Mouse (Mus musculus) frontal cortex, postnatal 36 days (tissue): ENCODE measurements around the gene Herc4.
A peak's percentile ranks its signal among the peaks of the same experiment; 100 is the strongest.

ENCODE experiments used
- DNase-seq, 2 experiments: peaks; one replicate each; pipeline ENCODE4 v3.0.0; 2022; ENCODE audit warnings: low spot score in 2 of 2

The Herc4 gene

GRCm38 (mm10) chr10:63243493-63244054 lies at the start of gene Herc4:
Gene Herc4, plus strand, starts transcription at chr10:63243810.
- peak; percentile 93 to 94 for DNase-seq

DNA sequence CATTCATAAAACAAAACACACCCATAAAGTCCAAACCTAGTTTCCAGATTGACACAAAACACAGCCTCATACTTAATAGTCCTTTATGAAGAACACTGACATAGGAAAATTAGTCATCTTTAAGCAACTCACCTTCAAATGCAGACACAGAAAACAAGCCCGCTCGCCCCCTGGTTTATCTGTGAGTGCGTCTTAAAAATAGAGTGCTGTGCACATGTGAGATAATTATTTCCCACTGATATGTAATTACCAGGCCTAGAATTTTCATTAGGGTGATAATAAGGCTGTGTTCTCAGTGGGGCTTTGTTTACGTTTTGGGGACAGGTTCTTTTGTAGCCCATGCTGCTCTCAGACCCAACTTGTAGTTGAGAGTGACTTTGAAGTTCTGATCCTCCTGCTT lies 44.6 kb upstream of the Herc4 start:
- DNase-seq = no peak

DNA sequence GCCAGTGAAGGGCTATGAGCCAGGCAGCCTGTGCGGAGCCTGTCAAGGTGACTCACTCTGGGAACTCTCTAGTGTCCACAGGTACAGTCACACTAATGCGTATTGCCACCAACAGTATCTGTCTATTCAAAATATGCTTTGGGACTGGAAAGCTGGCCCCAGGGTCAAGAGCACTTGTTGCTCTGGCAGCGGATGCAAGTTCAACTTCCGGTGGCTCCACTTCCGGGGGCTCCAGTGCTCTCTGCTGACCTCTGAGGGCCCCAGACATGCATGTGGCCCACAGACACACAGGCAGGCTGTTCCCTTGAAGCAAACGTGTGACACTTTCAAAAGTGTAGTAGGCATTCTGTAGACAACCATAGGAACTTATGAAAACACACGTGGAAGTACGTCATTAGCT lies 42.1 kb upstream of the Herc4 start:
- DNase-seq = no peak

GRCm38 (mm10) chr10:63203002-63203401 lies 40.6 kb upstream of the Herc4 start:
- DNase-seq = no peak

- DNase-seq = no peak
Observed at GRCm38 (mm10) chr10:63203728-63204127, 39.9 kb upstream of the Herc4 start, which contains the start of gene Mypn. Gene Mypn, minus strand, starts transcription at chr10:63203952.

GRCm38 (mm10) chr10:63208871-63209270 lies 34.7 kb upstream of the Herc4 start:
- DNase-seq = no peak

GRCm38 (mm10) chr10:63221081-63221783 lies 22.4 kb upstream of the Herc4 start:
- no peak for DNase-seq

DNA sequence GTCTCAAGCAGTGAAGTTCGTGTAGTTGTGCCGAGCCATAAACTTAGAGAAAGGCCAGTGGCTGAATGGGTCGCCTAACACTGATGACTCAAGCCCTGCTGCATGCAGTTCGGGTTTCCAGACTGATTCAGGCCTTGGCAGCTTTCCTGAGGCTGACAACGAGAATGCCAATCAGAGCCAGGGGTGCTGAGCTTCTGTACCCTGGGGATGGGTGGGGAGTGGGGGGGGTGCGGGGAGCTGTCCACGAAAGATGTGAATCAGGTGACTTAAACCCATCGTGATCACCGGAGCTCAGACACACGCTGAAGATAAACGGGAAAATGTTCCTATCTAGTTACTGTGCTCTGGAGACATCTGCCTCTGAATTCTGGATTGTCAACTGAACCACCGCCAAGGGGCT lies 19.3 kb upstream of the Herc4 start:
- DNase-seq = no peak

- peak; percentile 19 to 58 for DNase-seq
Observed at GRCm38 (mm10) chr10:63230266-63230665, 13.3 kb upstream of the Herc4 start.

DNA sequence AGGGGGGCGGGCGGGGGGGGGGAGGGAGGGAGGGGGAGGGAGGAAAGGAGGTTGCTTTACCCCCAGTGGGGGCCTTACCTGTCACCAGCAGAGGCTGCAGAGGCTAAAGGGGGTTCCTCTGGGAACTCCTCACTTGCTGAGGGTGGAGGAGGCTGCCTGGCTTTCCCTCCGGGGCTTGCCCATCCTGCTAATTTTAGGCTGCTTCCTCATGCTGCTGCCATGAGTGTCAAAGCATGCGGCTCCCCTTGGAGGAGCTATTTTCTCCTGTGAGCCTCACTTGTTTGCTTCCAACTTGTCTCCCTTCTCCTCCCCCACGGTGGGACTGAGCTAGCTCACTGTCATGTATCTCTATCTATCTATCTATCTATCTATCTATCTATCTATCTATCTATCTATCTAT lies 12.8 kb upstream of the Herc4 start:
- peak; percentile 33 to 47 for DNase-seq

- DNase-seq = no peak
Observed at GRCm38 (mm10) chr10:63231630-63232029, 12.0 kb upstream of the Herc4 start.

DNA sequence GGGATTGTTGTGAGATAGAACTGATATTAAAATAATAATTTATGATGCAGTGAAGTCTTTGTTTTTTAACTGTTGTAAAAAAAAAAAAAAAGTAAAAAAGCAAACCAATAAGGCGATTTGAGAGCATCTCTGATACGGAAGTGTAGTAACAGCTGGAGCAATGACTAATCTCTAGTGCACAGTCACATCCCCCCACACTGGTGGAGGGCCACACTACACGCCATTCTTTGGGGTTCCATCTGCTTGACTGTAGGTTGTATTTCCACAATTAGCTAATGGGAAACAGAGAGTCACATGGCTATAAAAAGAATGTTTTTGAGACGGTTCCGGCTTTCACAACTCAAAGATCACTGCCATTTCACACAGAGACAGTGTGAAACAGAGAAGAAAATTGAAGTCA lies 9.5 kb upstream of the Herc4 start:
- peak; percentile 24 to 33 for DNase-seq

- DNase-seq = no peak
Observed at GRCm38 (mm10) chr10:63235889-63236288, 7.7 kb upstream of the Herc4 start.

DNA sequence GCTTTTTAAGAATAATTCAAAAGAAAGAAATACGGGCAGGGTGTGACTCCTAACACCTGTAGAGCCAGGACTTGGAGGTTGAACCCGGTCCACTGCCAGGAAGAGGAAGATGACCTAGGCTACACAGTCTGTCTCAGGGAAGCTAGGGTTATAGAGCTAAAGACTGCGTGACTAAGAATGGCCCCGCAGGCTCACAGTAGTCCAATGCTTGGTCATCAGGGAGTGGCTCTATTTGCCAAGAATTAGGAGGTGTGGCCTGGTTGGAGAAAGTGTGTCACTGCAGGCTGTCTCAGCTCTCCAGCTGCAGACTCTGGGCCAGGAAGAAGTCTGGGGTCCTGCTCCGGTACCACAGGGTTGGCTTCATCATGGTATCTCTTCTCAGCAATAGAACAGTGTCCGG lies 6.9 kb upstream of the Herc4 start:
- no peak for DNase-seq

GRCm38 (mm10) chr10:63237206-63237605 lies 6.4 kb upstream of the Herc4 start:
- no peak for DNase-seq

- DNase-seq = no peak
Observed at GRCm38 (mm10) chr10:63238090-63238489, 5.5 kb upstream of the Herc4 start.

DNA sequence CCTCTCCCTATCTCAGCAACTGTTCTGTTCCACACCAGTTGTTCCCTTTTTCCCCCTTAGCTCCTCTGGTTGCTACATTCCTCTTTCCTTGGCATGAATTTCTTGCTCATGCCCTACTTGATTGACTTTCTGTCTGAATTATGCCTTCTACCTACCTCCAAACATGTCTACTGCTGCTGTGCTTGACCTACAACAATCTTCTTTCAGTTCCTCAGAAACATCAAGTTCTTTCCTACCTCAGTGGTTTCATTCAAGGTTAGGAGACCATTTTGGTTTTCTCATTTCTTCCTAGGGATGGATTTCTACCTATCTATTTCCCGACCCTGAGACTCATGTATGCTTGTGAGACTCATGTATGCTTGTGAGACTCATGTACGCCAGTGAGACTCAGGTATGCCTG lies 3.8 kb upstream of the Herc4 start:
- DNase-seq = no peak

GRCm38 (mm10) chr10:63240868-63241271 lies 2.7 kb upstream of the Herc4 start:
- DNase-seq = no peak

DNA sequence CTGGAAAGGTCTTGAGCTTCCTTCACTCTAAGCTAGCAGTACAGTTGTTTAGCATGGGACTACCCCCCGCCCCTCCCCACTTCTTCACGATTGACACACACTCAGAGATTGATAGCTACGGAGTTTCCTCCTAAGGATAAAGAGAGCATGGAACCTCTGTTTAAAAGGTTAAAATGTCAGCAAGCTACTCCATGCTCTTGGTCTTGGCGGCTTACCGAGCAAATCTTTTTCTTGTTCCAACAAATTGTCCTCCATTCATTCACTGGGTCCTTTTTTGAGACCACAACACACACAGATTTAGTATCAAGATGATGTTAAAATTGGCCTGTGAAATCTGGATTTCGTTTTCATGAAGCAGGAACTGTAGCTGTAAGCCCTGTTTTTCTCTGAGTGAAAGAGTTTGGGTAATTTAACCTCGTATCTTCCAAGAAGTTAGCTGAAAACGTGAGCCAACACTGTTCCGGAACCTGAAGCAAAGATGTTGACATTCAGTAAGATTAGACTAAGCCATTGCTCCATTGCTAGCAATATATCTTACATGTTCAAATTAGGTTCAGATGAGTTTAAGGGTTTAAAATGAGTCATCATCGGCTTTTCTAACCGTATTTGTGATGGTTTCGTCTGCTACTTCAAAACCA lies 693 bp upstream of the Herc4 start:
- peak in 1 of 2 experiments; percentile 22 for DNase-seq

DNA sequence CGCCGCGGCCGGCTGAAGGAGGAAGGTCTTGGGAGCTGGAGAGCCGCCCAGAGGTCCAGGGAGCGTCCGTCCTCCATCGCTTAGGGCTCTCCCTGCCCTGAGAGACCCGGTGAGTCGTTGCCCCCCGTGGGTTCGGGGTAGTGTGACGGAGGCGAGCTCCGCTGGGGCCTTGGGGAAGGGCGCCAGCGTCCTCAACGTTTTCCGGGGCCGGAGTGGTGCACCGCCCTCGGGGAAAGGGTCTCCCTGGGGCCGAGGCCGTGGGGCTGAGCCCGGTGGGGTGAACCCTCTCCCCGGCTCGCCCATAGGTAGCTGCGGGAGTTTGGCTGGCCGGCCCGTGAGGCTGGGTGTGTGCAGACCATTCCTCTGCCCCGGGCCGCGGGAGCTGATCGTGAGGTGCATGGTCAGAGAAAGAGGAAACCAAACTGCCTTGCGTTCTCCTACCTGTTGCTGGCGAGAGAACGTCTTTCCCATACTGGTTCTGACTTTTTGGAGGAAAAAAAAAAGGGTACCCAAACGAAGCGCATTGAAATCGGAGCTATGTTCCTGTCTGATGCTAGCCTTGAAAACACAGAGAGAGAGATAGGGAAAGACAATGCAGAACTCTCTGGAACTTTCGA lies 553 bp downstream of the Herc4 start:
- DNase-seq = no peak

DNA sequence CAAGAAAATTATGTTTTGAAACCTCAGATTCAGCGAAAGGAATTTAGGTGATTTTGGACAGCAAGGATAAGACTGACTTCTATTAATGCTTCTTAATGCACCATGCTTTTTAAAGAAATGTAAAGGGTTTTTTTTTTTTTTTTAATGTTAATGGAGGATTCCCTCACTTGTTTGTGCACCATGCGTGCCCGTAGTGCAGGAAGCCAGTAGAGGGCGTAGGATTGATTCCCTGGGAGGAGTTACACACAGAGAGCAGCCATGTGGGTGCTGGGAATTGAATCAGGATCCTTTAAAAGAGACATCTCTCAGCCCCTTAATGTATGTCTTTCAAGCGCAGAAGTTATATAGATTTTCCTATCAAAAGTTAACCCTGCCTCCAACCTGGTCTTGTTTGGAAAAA lies 1.1 kb downstream of the Herc4 start:
- DNase-seq = no peak

DNA sequence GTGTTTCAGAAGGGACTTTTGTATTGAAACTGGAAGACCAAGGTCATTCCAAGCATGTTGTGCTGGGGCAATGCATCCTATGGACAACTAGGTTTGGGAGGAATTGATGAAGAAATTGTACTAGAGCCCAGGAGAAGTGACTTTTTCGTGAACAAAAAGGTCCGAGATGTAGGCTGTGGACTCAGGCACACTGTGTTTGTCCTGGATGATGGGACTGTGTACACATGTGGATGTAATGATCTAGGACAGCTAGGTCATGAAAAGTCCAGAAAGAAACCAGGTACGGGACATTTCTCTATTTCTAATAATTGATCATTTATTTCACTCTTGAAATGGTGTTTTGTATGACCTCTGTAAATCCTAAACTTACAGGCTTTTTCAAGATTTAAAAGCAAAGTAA lies 2.2 kb downstream of the Herc4 start:
- no peak for DNase-seq

DNA sequence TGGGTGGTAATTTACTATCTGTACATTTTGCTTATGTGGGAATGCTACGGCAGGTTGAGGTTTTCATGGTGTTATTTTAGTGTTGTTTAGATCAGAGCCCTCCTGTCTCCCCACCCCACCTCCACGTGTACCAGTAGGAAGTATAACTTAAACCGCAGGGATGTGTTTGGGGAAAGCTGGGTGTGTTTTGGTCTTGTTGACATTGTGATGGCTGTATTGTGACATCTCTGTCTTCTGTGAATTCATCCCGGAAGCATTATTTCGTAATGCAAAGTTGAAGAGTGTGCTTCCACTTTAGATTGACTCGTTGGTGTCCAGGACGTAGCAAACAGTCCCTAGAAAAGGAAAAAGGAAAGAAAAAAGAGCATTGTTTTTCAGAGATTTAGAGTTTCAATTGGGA lies 3.8 kb downstream of the Herc4 start:
- no peak for DNase-seq
